Mouse (Mus musculus) myocyte (in vitro differentiated cells): ENCODE data around the gene Lgals9.

Experiments
- E2F4 ChIP-seq: IDR thresholded peaks from one replicate; pipeline ENCODE4 v1.6.1; 2011; ENCODE audit warnings: mild to moderate bottlenecking, control low read depth, moderate library complexity; ENCODE audit not compliant: insufficient read depth
- MAX ChIP-seq: IDR thresholded peaks from one replicate; pipeline ENCODE4 v1.6.1; 2011; ENCODE audit warnings: low read depth, mild to moderate bottlenecking, control low read depth
- MYOD1 ChIP-seq, 3 experiments: IDR thresholded peaks; one replicate each; pipeline ENCODE4 v1.6.1; 2011; ENCODE audit warnings: control low read depth in 2 of 3, low read depth in 2 of 3, mild to moderate bottlenecking in 2 of 3, moderate library complexity in 1 of 3; ENCODE audit not compliant: insufficient read length in 2 of 3, control insufficient read depth in 1 of 3
- MYOG ChIP-seq, 3 experiments: IDR thresholded peaks; one replicate each; pipeline ENCODE4 v1.6.1; 2011; ENCODE audit warnings: control low read depth in 2 of 3, low read depth in 2 of 3, mild to moderate bottlenecking in 2 of 3; ENCODE audit not compliant: insufficient read length in 2 of 3, control insufficient read depth in 1 of 3, insufficient read depth in 1 of 3
- POLR2A ChIP-seq: IDR thresholded peaks from one replicate; pipeline ENCODE4 v1.6.1; 2011; ENCODE audit warnings: low read depth, mild to moderate bottlenecking, control low read depth, moderate library complexity; ENCODE audit not compliant: insufficient read length
- POLR2AphosphoS2 ChIP-seq: IDR thresholded peaks from one replicate; pipeline ENCODE4 v1.6.1; 2011; ENCODE audit warnings: low read depth, control low read depth; ENCODE audit not compliant: insufficient read length

- TF ChIP-seq POLR2A (no peak), MYOG (IDR thresholded peaks at IDR 0.05; ENCODE audit: control insufficient read depth in 1 of 3, insufficient read depth in 1 of 3, insufficient read length in 2 of 3, low read depth in 2 of 3) (no peak), POLR2AphosphoS2 (no peak), MYOD1 (IDR thresholded peaks at IDR 0.05; ENCODE audit: control insufficient read depth in 1 of 3, insufficient read length in 2 of 3, low read depth in 2 of 3) (no peak), E2F4 (no peak), MAX (no peak)
These were observed 31.5 kb upstream of the Lgals9 start for GRCm38 (mm10) chr11:79016236-79016635.
